Mouse (Mus musculus) hindbrain, postnatal 0 days (tissue): Measurements from ENCODE around the gene Card6. TPM values are rescaled to one million over a fixed set of nuclear protein-coding genes. Genes with fewer than 3 reads are reported as not detected.

ENCODE experiments used
- ATAC-seq: fragments of 200-750 bp; cut with Nextera tagmentation; 2 replicates; pipeline ENCODE4 v1.8.0; 2017; ENCODE audit warnings: mild to moderate bottlenecking, moderate TSS enrichment, moderate library complexity
- DNase-seq: peaks from one replicate; pipeline ENCODE4 v3.0.0-alpha.2; 2015; ENCODE audit warnings: low spot score
- H3K27ac ChIP-seq: fragments of 300-500 bp; sonication (generic); 2 replicates; pipeline ENCODE4 v1.5.1; 2014; ENCODE audit warnings: mild to moderate bottlenecking
- H3K27me3 ChIP-seq: fragments of 300-500 bp; sonication (generic); 2 replicates; pipeline ENCODE4 v1.6.1; 2014; ENCODE audit warnings: low read length, mixed read lengths; ENCODE audit not compliant: insufficient read depth
- H3K36me3 ChIP-seq: fragments of 300-500 bp; sonication (generic); 2 replicates; pipeline ENCODE4 v1.6.1; 2014; ENCODE audit warnings: low read length, mixed read lengths; ENCODE audit not compliant: insufficient read depth
- H3K4me1 ChIP-seq: fragments of 300-500 bp; sonication (generic); 2 replicates; pipeline ENCODE4 v1.6.1; 2014; ENCODE audit warnings: antibody characterized with exemption, low read length, mixed read lengths; ENCODE audit not compliant: insufficient read depth
- H3K4me2 ChIP-seq: fragments of 300-500 bp; sonication (generic); 2 replicates; pipeline ENCODE4 v1.6.1; 2014; ENCODE audit warnings: low read depth, mild to moderate bottlenecking, low read length, moderate library complexity, mixed read lengths
- H3K4me3 ChIP-seq: fragments of 300-500 bp; sonication (generic); 2 replicates; pipeline ENCODE4 v1.5.1; 2014; ENCODE audit warnings: low read length
- H3K9ac ChIP-seq: fragments of 300-500 bp; sonication (generic); replicated peaks from 2 replicates; pipeline ENCODE4 v1.6.1; 2014; ENCODE audit warnings: mild to moderate bottlenecking, low read length, moderate library complexity, mixed read lengths
- H3K9me3 ChIP-seq: fragments of 300-500 bp; sonication (generic); 2 replicates; pipeline ENCODE4 v1.6.1; 2016; ENCODE audit warnings: low read length, mixed read lengths
- CTCF ChIP-seq: IDR thresholded peaks from 2 replicates; pipeline ENCODE4 v1.5.1; 2016; ENCODE audit warnings: antibody characterized with exemption, control low read depth, low read depth
- WGBS: fragments of 180-500 bp; shearing (Covaris S2); extraction: QIAGEN DNeasy Blood & Tissue Kit; methylation state at CpG from one replicate; pipeline ENCODE4 v1.1.7; 2014; 5-methylcytosine and 5-hydroxymethylcytosine counted together
- polyA plus RNA-seq: library from polyadenylated mRNA; unstranded; fragments of >200 nt; fragmentation: Nextera tagmentation; extraction: Ambion mirVana; gene quantifications from 2 replicates; pipeline ENCODE4 v1.2.1, GENCODE M21; 2015
- total RNA-seq: library from RNA; depleted of rRNA; stranded (reverse); fragments of >200 nt; gene quantifications from 2 replicates; pipeline ENCODE4 v1.2.3, GENCODE M21; 2014

The Card6 gene
- total and polyA plus RNA-seq, 2 experiments from 2014 or later, result 0.16 to 0.23 TPM

DNA sequence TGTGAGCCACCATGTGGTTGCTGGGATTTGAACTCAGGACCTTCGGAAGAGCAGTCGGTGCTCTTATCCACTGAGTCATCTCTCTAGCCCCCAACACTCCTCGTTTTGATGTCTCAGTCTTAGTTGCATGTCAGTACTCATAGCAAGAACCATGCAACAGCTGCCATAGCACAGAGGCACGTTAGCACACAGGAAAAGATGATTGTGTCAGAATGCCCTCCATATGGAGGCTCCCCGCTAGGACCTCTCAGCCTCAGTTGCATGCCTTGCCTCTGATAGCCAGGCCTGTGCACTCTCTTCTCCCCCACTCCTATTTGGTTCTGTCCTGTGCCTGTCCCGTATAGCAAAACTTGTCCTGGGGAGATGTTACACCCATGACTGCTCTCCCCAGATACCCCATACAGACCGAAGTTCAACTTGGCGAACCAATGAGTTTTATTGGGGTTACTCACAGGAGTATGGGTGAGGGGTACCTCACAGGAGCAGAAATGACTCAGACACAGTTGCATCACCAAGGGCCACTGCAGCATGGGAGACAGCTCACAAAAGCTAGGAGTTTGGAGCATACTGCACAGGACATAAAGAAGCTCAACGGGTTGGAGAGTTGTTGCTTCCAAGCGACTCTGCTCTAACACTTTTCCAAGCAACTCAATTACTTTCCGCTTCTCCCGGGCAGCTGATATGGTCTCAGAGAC, 20.9 kb upstream of the Card6 start:
- WGBS, result 92% methylated on average over 12 of the region's 12 CpGs

DNA sequence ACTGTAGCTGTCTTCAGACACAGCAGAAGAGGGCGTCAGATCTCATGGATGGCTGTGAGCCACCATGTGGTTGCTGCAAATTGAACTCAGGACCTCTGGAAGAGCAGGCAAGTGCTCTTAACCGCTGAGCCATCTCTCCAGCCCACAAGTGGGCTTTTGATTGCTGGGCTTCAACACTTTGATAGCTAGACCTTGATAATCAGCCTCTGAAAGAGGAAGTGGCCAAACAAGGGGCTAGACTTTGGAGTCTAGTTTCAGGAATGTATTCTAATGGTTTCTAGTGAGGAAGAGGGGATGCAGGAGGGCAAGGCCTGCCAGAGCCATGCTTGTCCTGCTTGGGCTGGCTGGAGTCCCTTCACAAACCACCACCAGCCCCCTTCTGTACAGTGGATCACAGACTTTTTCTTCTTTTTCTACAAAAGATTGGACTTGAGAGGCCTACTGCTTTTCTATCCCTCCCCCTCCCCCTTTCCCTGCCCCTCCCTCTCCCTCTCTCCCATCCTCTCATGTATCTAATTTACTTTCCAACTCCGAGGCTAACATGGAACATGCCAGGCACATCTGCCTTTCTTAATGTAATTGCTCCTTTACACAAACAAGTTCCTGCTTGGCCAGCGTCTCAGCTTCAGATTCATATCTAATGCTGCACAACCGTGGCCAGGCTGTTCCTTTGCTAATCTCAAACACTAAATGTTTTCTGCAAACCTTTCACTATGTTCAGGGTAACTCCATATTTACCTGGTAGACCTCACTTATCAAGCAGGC, 20.0 kb upstream of the Card6 start:
- no peaks in the 10 kb centered on the region for H3K27me3 ChIP-seq
- H3K36me3 ChIP-seq, result no peaks in the 10 kb centered on the region; the same call in 1 of the 2 replicates
- H3K4me2 ChIP-seq, result no peak overlapping the region
- H3K4me1 ChIP-seq, result no peaks in the 10 kb centered on the region
- H3K27ac ChIP-seq, result no peak overlapping the region
- WGBS, result 82% methylated on average over 5 of the region's 5 CpGs
- ATAC-seq (no peak), DNase-seq (no peak)
- H3K9me3 ChIP-seq, result no peaks in the 10 kb centered on the region
- no peak overlapping the region for H3K4me3 ChIP-seq
- no peak overlapping the region for H3K9ac ChIP-seq
- no peak for TF ChIP-seq CTCF

More for the DNA sequence above, 20.9 kb upstream of the Card6 start:
- Histone ChIP-seq H3K27me3 (no peaks in the 10 kb centered on the region), H3K4me1 (no peaks in the 10 kb centered on the region), H3K9me3 (no peaks in the 10 kb centered on the region), H3K9ac (no peak overlapping the region), H3K4me3 (no peak overlapping the region), H3K4me2 (no peak overlapping the region), H3K36me3 (no peaks in the 10 kb centered on the region; the same call in 1 of the 2 replicates), H3K27ac (no peak overlapping the region)
- DNase-seq, result no peak
- ATAC-seq, result no peak
- no peak for TF ChIP-seq CTCF

DNA sequence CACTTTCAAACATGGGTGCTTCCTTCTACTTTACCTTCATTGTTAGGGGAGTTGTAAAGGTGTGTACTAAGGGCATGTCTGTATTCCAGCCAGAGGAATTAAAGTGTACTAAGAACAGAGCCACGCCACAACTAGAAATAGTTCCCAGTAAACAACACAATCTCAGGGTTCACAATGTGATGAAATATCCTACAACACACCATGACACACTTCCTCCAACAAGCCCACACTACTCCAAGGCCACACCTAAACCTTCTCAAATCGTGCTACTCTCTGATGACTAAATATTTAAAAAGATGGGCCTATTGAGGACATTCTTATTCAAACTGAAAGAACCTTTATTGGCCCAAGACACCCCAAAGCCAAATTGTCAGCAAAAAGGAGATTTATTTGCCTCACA, 19.1 kb upstream of the Card6 start:
- H3K4me3 ChIP-seq, result no peak overlapping the region
- no peak overlapping the region for H3K9ac ChIP-seq
- no peaks in the 10 kb centered on the region for H3K4me1 ChIP-seq
- no peak for TF ChIP-seq CTCF
- H3K36me3 ChIP-seq, result no peaks in the 10 kb centered on the region; the same call in 1 of the 2 replicates
- 78% methylated on average over 2 of the region's 2 CpGs for WGBS
- H3K9me3 ChIP-seq, result no peaks in the 10 kb centered on the region
- no peak overlapping the region for H3K4me2 ChIP-seq
- no peaks in the 10 kb centered on the region for H3K27me3 ChIP-seq
- no peak overlapping the region for H3K27ac ChIP-seq
- no peak for DNase-seq
- ATAC-seq, result no peak

DNA sequence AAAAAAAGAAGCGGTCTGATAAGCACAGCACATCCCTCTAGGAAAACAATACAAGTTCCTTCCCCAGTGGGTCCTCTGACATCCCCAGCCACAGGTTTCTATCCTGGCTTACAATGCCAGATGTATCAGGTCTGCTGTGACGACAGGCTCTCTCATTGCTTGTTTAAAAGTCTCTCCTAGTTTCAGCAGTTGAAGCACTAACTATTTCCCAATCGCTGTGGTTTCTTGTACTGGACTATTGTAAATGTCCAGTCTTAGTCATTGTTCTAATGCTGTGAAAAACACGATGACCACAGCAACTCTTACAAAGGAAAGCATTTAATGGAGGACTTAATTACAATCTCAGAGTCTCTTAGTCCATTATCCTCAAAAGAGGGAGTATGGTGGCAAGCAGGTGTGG, 18.1 kb upstream of the Card6 start:
- no peaks in the 10 kb centered on the region for H3K27me3 ChIP-seq
- no peak for ATAC-seq
- H3K9me3 ChIP-seq, result no peaks in the 10 kb centered on the region
- no peak overlapping the region for H3K27ac ChIP-seq
- WGBS, result 67% methylated on average over 3 of the region's 4 CpGs
- no peak overlapping the region for H3K9ac ChIP-seq
- no peaks in the 10 kb centered on the region for H3K4me1 ChIP-seq
- peaks cover 1% of the 10 kb centered on the region; the same call in 1 of the 2 replicates for H3K36me3 ChIP-seq
- no peak overlapping the region for H3K4me2 ChIP-seq
- DNase-seq, result no peak
- H3K4me3 ChIP-seq, result no peak overlapping the region
- no peak for TF ChIP-seq CTCF

DNA sequence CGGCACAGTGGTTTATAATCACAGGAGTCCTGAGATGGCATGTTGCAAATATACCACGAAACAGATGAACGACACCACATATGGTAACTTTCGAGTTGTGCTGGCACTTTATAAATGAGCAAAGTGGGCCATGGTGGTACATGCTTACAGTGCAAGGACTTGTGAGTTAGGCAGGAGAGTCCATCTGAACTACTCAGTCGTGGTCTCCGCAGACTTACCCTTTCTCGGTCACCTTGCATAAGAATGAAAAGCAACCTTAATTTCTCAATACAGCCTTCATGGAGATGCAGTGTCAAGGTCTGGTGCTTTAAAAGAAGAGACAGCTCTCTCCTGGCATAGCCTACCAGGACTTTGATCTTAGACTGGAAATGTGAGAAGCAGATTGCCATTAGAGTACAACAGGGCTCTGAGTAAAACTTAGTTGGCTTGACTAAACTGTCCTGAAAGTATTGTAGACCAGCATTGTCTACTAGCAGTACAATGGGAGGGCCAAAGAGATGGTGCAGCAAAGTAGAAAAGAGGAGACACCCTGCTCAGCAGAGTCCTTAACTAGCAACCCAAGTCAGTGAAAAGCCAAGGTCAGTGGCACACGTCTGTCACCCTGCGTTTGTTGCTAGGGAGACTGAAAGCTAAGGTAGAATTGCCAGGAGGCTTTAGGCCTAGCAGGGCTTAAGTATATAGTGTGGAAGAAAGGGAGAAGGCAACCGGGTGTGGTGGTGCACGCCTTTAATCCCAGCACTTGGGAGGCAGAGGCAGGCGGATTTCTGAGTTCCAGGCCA, 13.4 kb upstream of the Card6 start:
- no peak for TF ChIP-seq CTCF
- no peak overlapping the region for H3K4me3 ChIP-seq
- no peak overlapping the region for H3K4me2 ChIP-seq
- no peak overlapping the region for H3K27ac ChIP-seq
- peaks cover 26% of the 10 kb centered on the region for H3K36me3 ChIP-seq
- no peak for ATAC-seq
- no peak for DNase-seq
- H3K4me1 ChIP-seq, result peaks cover 7% of the 10 kb centered on the region; the same call in 1 of the 2 replicates
- H3K27me3 ChIP-seq, result no peaks in the 10 kb centered on the region
- H3K9ac ChIP-seq, result no peak overlapping the region
- no peaks in the 10 kb centered on the region for H3K9me3 ChIP-seq
- 84% methylated on average over 12 of the region's 12 CpGs for WGBS

DNA sequence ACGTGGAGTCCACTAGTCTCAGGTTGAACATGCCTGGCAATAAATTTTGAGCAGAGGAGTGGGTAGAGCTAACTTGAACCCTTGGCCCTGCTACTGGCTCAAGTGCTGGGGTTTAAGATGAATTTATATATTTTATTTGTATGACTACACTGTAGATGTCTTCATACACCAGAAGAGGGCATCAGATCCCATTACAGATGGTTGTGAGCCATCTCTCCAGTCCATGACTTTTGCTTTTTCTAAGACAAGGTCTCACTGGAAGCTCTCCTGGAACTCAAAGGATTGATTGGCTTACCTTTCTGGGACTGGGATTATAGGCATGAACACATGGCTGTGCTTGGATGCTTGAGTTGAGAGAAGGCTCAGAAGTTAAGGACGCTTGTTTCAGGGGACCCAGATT, 11.4 kb upstream of the Card6 start:
- H3K36me3 ChIP-seq, result peaks cover 26% of the 10 kb centered on the region

More for the DNA sequence above, 11.4 kb upstream of the Card6 start:
- H3K9me3 ChIP-seq, result no peaks in the 10 kb centered on the region
- 94% methylated on average over 2 of the region's 2 CpGs for WGBS
- DNase-seq (no peak), ATAC-seq (no peak)
- no peak overlapping the region for H3K4me2 ChIP-seq
- H3K4me3 ChIP-seq, result no peak overlapping the region
- H3K4me1 ChIP-seq, result peaks cover 7% of the 10 kb centered on the region; the same call in 1 of the 2 replicates
- no peak overlapping the region for H3K27ac ChIP-seq
- TF ChIP-seq CTCF, result peak; percentile 39; the same call in 1 of the 2 replicates
- H3K27me3 ChIP-seq, result no peaks in the 10 kb centered on the region
- H3K9ac ChIP-seq, result no peak overlapping the region
